Mouse (Mus musculus) frontal cortex, postnatal 14 days (tissue): Measurements from ENCODE around the gene Bbs9.
"Not testable (repeated sequence)": the region's sequence is repeated elsewhere in the genome, so short reads cannot be mapped to it uniquely, and the experiment has no call there.

Source experiments
- DNase-seq, 2 experiments: peaks; one replicate each; pipeline ENCODE4 v3.0.0; 2022; ENCODE audit warnings: low spot score in 2 of 2

Gene Bbs9

GRCm38 (mm10) chr9:22848800-22849199 lies 373.3 kb downstream of the Bbs9 start:
- DNase-seq: no peak

DNA sequence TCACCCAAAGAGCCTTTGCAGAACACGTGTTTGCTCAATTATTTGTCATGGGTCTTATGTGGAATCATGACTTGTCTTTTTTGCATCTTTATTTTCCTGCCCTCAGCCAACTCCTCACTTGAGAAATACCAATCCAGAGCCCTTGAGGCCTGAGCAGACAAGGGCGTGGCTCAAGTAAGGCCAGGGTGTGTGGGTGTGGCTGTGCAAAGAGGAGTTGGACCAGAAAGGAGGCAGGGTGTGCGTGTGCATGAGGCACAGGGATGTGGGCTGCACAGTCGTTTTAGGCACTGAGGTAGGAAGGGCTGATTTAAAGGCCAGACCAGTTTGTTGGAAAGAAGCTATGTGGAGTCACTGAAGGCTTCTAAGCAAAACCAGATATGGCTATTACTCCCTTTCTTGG lies 373.7 kb downstream of the Bbs9 start:
- DNase-seq: no peak

- DNase-seq: not testable (repeated sequence)
Observed at GRCm38 (mm10) chr9:22869147-22869546, 393.6 kb downstream of the Bbs9 start.

- DNase-seq: no peak
Observed at GRCm38 (mm10) chr9:22870661-22871060, 395.1 kb downstream of the Bbs9 start.

- no peak for DNase-seq
Observed at GRCm38 (mm10) chr9:22875231-22875630, 399.7 kb downstream of the Bbs9 start.

DNA sequence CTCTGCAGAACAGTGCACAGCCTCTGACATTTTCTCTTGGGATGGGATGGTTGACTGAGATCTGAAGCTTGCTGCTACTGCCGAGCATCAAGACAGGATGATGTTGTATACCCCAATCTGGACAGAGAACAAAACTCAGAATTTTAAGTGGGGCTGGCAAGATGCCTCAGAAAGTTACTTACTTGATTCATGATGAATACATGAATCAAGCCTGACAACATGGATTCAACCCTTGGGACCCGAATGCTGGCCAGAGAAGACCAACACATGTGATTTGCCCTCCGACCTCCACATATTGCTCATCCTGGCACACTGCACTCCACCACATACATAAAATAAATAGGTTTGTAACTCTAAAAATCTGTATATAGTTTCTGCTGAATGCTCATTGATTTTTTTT lies 403.8 kb downstream of the Bbs9 start:
- DNase-seq: no peak

DNA sequence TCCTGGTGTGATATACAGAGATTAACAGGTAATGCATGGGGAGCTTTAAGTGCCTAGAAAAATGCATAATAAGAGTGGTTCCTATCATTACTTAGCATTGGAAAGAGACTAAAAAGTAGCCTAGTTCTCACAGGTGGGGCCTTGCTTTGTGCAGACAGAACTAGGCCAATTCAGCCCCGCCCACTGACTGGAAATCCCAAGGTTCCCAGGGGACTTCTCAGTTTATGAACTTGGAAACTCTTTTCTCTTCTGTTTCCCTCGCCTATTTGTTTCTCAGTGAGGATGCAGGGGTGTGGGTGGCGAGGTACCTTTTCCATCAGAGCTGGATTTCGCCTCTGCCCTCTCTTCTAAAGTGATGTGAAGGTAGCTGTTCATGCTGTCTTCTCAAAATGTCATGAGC lies 410.8 kb downstream of the Bbs9 start:
- DNase-seq: no peak

DNA sequence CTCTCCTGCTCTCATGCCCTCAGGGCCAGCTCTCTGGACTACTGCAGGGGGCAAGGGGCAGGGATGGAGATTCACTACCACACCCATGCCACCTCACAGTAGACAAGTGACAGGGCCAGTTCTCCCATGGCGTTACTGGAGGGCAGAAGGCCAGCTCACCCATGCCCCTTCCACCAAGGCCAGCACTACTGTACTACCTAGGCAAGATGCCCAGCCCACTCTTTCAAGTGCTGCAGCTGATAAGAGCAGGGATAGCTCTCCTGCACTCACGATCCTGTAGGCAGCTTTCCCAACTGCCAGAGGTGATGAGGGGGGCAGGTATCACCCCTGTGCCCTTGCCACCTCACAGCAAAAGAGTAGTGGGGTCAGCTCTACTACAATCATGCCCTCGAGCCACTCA lies 429.9 kb downstream of the Bbs9 start:
- no peak for DNase-seq

- DNase-seq: no peak
Observed at GRCm38 (mm10) chr9:22916808-22917207, 441.3 kb downstream of the Bbs9 start.

- no peak for DNase-seq
Observed at GRCm38 (mm10) chr9:22935645-22936044, 460.1 kb downstream of the Bbs9 start.
